Mouse (Mus musculus) layer of hippocampus, adult 2 months (tissue): ENCODE data around the gene Znrd1. TPM values are rescaled to one million over a fixed set of nuclear protein-coding genes. Genes with fewer than 3 reads are reported as not detected.

ENCODE experiments used
- DNase-seq, 2 experiments: peaks; one replicate each; pipeline ENCODE4 v3.0.0; 2022; ENCODE audit warnings: low spot score in 2 of 2
- H3K27ac ChIP-seq: fragments of 200-600 bp; 2 replicates; pipeline ENCODE4 v1.8.1; 2022
- H3K4me3 ChIP-seq: fragments of 200-600 bp; 2 replicates; pipeline ENCODE4 v1.8.1; 2022; ENCODE audit warnings: mild to moderate bottlenecking
- CTCF ChIP-seq: fragments of 200-600 bp; conservative IDR thresholded peaks from 2 replicates; pipeline ENCODE4 v1.8.1; 2022; ENCODE audit warnings: antibody characterized with exemption, mild to moderate bottlenecking, moderate library complexity
- total RNA-seq, 2 experiments: library from RNA; stranded (reverse); gene quantifications; 2 replicates each; pipeline ENCODE4 v1.2.3; 2021

The Znrd1 gene
- total RNA-seq, 2 experiments from 2014 or later: 30.6 to 34.5 TPM

DNA sequence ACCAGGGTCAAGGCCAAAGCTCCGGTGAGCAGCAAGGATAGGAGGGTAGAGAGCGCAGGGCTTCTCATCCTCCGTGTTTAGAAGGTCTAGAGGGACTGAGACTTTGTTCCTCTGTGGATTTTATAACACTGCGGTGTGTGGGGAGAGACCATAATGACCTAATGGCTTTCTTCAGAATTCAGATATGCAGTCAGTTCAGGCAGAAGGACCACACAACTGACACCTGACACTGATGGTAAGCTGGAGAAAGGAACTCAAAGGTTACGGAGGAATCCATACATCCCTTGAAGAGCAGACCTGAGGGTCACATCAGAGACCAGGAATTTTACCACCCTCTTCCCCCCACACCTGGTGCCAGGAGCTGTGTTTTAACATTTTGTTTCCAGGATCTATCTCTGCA, 31.1 kb upstream of the Znrd1 start, which contains the start of gene H2-M5:
H2-M5 (minus strand) TSS at position 101 of the 400 bp plus-strand sequence.
- Histone ChIP-seq H3K27ac (no peak within 1 kb of the TSS), H3K4me3 (no peak within 1 kb of the TSS)
- DNase-seq: no peak
- no peak for TF ChIP-seq CTCF

DNA sequence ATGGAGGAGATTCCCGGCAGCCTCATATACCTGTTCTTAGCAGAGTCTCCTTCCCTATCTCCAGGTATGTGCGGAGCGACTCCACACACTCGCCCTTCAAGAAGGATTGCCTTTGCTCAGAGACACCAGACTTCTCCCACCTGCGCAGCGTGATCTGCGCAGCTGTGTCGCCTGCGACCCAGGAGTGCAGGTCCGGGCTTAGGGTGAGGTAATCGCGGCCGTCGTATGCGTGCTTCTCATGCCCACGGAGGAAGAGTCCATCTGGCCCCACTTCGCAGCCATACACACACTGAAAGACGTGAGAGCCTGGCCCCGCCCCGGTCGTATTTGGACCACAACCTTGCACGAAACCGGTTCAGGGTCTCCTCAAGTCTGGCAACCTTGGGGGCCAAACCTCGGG, 30.1 kb upstream of the Znrd1 start:
- no peak overlapping the region for H3K4me3 ChIP-seq
- TF ChIP-seq CTCF: no peak
- no peak overlapping the region for H3K27ac ChIP-seq
- DNase-seq: no peak

DNA sequence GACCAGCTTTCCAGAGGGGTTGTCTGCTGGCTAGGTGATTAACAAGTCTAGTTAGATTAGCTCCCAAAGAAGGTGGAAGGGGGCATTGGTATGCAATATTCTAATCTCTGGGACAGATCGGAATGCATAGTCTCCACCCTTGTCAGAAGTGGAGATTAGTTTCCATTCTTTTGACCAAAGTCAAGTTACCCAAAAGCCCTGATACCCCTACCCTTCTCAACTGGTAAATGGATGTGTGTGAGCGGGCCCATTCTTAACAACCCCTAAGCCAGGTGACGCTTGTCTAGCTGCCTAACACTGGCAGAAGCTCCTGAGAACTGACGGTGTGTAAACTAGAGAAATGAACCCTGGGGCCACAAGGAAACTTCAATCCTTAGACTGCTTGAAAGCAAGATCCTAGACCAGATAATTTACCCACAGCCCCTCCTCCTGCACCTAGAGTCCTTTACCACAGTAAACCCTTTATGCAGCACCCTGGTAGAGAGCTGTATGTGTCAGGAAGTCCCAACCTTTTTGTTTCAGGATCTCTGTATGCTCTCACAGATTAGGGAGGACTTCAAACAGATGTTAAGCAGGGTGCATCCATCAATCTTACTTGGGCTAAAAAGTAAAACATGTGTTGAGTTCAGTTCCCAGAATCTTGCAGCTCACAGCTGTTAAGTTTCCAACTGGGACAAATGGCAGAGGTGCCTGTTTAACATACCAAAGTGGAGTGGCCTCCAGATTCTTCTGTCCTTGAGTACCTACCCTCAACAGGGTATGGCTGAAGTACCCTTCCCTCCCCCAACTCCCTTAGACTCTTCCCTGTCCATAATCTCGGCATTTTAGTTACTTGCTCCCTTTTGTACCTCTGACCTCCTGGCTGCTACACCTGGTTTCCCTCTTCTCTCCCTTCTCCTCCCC, 24.1 kb upstream of the Znrd1 start:
- no peak overlapping the region for H3K4me3 ChIP-seq
- H3K27ac ChIP-seq: no peak overlapping the region
- no peak for TF ChIP-seq CTCF
- no peak for DNase-seq

DNA sequence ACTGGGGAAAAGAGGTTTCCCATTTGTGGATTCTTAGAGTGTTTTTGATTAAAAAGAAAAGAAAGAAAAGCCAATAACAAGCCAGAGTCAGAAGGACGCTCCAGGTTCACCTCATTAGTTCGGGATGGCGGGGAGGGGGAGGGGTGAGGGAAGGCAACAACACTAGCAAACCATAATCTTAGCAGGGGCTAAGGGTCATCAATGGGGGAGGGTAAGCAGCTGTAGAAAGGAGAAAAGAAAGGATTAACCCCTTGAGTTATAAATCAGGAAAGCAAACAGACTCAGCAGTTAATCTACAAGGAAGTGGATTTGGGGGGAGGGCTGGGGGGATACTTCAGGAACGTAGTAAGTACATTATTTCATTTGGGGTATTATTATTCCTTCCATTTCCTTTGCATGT, 23.5 kb upstream of the Znrd1 start:
- no peak overlapping the region for H3K4me3 ChIP-seq
- H3K27ac ChIP-seq: no peak overlapping the region
- no peak for DNase-seq
- no peak for TF ChIP-seq CTCF

DNA sequence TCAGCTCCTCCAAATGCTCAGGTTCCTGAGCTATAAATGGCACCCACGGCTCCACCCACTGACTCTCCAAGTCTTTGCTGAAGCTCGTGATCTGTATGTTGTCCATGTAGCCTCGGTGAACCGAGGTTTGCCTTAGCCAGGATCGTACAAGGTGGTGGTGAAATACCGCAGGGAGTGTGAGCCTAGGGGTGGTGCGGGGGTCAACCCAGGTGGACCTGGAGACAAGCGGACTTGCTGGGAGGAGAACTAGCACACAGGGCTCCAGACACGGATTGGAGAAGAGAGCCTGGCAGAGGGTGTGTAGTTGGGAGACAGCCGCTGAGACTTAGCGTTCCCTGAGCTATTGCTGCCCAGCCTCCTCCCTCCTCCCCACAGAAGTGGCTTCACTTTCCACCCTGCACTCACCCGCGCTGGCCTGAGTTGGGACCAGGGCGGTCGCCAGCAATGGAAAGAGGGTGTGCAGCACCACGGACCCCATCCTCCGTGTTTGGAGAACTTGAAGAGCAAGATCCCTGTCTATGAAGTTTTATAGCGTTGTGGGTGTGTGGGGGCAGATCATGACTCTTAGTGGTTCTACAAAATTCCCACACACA, 23.0 kb upstream of the Znrd1 start, which contains the start of gene 2410137M14Rik:
2410137M14Rik (minus strand) TSS at position 17 of the 593 bp plus-strand sequence.
- no peak for DNase-seq
- Histone ChIP-seq H3K27ac (no peak within 1 kb of the TSS), H3K4me3 (peak within 1 kb of the TSS; percentile 19)
- TF ChIP-seq CTCF: no peak

DNA sequence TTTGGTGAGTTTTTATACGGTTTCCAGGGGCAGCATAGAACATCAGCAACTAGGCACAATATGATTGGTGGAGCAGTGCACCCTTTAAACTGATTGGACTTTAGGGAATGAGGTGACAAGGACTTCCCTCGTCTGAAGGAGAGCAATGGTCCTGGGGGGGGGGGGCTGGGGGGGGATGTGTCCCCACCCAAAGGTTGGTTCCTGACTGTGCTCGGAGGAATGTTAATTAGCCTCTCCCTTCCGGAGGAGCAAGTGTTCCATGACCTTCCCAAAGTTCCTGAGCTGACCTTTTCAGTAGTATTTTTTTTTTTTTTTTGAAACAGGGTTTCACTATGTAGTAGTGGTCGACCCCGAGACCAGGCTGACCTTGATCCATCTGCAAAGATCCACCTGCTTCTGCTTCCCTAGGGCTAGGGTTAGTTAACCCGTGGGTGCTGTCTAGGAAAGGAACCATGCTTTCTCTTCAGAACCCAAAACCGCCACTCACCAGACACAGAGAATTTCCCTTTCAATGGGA, 15.0 kb upstream of the Znrd1 start:
- no peak for TF ChIP-seq CTCF

DNA sequence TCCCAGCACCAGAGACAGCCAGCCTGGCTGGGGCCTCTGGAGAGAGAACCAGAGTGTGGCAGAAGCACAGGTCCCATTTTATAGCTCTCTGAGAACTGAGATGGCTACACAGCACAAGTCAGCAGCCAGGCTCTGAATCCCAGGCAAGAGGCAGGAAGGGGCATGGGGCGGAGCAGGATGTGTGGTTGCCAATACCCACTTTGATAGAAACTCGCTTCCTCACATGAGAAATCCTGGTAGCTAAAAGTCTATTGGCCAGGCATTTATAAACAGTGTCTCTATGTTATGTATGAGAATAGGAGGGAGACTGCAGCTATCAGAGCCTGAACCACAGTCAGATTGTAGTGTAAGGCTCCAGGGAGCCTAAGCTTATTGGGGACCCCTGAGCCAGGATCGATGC, 14.4 kb upstream of the Znrd1 start:
- TF ChIP-seq CTCF: no peak
- Histone ChIP-seq H3K27ac (no peak overlapping the region), H3K4me3 (no peak overlapping the region)
- DNase-seq: no peak

More for the DNA sequence above, 15.0 kb upstream of the Znrd1 start:
- DNase-seq: no peak
- H3K4me3 ChIP-seq: no peak overlapping the region
- no peak overlapping the region for H3K27ac ChIP-seq

DNA sequence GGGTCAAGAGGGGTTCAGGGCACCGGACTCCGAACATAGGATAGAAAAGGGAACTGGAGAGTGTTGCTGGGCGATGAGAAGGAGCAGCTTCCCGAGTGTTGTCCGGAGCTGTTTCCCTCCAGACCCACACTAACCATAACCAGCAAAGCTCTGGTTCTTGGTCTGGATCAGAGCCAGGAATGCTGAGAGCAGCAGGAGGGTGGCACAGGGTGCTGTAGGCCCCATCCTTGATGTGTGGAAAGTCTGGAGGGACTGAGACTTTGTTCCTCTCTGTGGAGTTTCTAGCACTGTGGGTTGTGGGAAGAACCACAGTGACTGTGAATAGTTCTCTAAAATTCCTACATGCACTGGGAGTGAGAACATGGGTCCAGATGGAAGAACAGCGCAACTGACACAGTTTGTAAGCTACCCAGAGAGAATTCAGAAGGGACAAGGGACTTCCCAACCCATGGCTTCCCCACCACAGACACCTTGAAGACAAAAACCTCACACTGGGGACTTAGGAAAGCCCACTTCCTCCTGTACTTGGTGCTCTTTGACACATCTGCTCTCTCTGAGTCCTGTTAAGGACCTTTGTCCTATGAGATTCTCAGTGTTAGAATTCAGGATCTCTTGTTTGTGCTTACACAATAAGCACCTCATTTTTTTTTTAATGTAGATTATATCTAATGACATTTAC, 13.0 kb upstream of the Znrd1 start:
- DNase-seq: no peak
- Histone ChIP-seq H3K27ac (no peak overlapping the region), H3K4me3 (no peak overlapping the region)
- no peak for TF ChIP-seq CTCF

DNA sequence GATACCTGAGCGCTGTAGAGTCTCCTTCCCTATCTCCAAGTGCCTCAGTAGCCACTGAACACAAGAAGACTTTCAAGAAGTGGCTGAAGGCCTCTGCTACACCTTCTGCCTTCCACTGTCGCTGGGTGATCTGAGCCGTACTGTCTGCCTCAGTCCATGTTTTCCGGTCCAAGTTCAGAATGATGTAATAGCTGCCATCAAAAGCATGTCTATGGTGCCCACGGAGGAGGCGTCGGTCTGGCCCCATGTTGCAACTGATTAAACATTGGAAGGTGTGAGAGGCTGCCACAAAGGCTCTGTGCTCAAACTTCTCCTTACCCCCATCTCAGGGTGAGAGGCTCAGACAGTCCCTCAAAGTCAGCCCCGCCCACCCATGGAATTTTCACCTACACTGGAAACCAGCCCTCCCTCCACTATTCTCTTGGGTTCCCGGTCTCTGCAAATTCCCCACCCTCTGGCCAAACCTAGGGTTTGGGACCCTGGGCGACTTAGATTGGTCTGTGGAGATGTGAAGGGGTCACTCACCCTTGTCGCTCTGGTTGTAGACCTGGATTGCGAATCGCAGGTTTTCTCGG, 12.0 kb upstream of the Znrd1 start:
- Histone ChIP-seq H3K27ac (no peak overlapping the region), H3K4me3 (no peak overlapping the region)
- no peak for TF ChIP-seq CTCF

DNA sequence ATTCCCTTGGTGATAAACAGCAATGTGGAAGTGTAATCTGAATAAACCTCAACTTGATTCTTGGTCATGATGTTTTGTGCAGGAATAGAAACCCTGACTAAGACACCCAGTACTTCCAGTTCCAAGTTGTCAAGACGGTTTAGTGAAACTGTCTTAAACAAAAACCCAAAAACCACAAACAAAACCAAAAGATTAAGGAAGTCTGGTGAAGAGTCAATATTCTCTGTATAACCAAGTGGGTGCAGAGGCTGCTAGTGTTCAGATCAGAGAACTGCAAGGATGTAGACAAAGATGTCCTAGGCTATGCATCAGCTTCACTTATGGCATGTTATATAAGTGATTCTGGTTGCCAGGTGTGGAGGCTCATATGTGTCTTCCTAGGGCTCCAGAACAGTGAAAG, 8.5 kb upstream of the Znrd1 start:
- H3K27ac ChIP-seq: no peak overlapping the region
- no peak for TF ChIP-seq CTCF
- DNase-seq: no peak
- H3K4me3 ChIP-seq: no peak overlapping the region

More for the DNA sequence above, 12.0 kb upstream of the Znrd1 start:
- DNase-seq: no peak

DNA sequence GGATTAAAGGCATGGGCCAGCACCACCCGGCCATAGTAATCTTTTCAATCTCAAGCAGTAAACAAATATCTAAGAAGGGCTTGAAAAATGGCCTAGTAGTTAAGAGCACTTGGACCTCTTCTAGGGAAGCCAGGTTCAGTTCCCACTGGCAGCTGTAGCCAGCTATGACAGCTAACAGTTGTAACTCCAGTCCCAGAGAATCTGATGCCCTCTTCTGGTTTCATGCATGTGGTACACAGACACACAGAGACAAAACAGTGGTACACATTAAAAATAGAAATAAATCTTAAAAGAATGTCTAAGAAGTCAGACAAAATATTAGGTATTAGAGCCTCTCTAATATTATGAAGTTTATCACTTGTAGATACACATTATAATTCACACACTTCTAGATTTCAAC, 2.8 kb upstream of the Znrd1 start:
- no peak for DNase-seq
- H3K4me3 ChIP-seq: no peak overlapping the region
- H3K27ac ChIP-seq: no peak overlapping the region
- peak; percentile 62 for TF ChIP-seq CTCF

DNA sequence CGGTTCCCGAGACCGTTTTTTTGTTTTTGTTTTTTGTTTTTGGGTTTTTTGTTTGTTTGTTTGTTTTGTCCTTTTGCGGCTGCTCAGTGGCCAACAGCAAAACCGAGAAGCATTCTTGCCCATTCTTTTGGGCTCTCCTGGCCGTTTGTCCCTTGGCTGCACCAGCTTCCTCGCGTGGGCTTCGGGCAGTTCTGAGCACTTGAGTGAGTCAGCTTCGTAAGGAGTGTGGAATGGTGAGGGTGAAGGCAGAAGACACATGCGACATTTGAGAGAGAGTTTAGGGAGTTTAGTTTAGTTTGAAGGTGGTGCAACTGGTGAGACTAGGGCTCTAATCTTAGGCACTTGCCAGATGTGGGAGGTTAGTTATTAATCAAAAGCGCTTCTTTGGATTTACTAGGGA, 525 bp upstream of the Znrd1 start:
- DNase-seq: no peak
- TF ChIP-seq CTCF: no peak
- H3K27ac ChIP-seq: peak overlapping the region; percentile 97
- H3K4me3 ChIP-seq: peak overlapping the region; percentile 83

DNA sequence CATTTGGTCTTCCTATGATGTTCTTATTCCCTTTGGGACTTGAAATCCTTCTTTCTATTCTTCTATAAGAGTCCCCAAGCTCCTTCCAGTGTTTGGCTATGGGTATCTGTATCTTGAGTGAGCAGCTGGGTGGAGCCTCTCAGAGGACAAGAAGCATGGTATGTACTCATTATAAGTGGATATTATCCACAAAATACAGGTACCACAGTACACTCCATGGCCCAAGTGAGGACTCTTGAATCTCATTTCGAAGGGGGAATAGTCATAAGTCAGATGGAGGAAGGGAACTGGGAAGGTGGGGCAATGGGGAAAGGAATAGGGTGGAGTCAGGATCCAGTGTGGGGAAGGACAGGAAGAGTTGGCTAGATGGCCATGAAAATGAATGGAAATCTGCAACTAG, 5.3 kb downstream of the Znrd1 start:
- Histone ChIP-seq H3K27ac (no peak overlapping the region), H3K4me3 (no peak overlapping the region)
- no peak for TF ChIP-seq CTCF
- no peak for DNase-seq
